Mouse (Mus musculus) midbrain, embryonic 16.5 days (tissue): ENCODE measurements around the gene Gm853. TPM values are rescaled to one million over a fixed set of nuclear protein-coding genes. Genes with fewer than 3 reads are reported as not detected.

Experiments
- ATAC-seq: fragments of 200-750 bp; cut with Nextera tagmentation; 2 replicates; pipeline ENCODE4 v1.8.0; 2017; ENCODE audit warnings: moderate TSS enrichment
- H3K27ac ChIP-seq: fragments of 300-500 bp; sonication (generic); 2 replicates; pipeline ENCODE4 v1.5.1; 2014; ENCODE audit warnings: mild to moderate bottlenecking, low read length, mixed read lengths
- H3K27me3 ChIP-seq: fragments of 300-500 bp; sonication (generic); 2 replicates; pipeline ENCODE4 v1.6.1; 2014; ENCODE audit warnings: low read depth, low read length, mixed read lengths; ENCODE audit not compliant: control insufficient read depth, insufficient read depth
- H3K36me3 ChIP-seq: fragments of 300-500 bp; sonication (generic); 2 replicates; pipeline ENCODE4 v1.6.1; 2014; ENCODE audit warnings: mild to moderate bottlenecking, low read length, moderate library complexity, mixed read lengths; ENCODE audit not compliant: control insufficient read depth, insufficient read depth
- H3K4me1 ChIP-seq: fragments of 300-500 bp; sonication (generic); 2 replicates; pipeline ENCODE4 v1.6.1; 2014; ENCODE audit warnings: mild to moderate bottlenecking, low read length, mixed read lengths; ENCODE audit not compliant: control insufficient read depth, insufficient read depth
- H3K4me2 ChIP-seq: fragments of 300-500 bp; sonication (generic); 2 replicates; pipeline ENCODE4 v1.6.1; 2014; ENCODE audit warnings: mild to moderate bottlenecking, low read length, mixed read lengths
- H3K4me3 ChIP-seq: fragments of 300-500 bp; sonication (generic); 2 replicates; pipeline ENCODE4 v1.5.1; 2014; ENCODE audit warnings: low read depth, mild to moderate bottlenecking, low read length, moderate library complexity, mixed read lengths
- H3K9ac ChIP-seq: fragments of 300-500 bp; sonication (generic); 2 replicates; pipeline ENCODE4 v1.6.1; 2014; ENCODE audit warnings: low read depth, low read length, mixed read lengths
- H3K9me3 ChIP-seq: fragments of 300-500 bp; sonication (generic); replicated peaks from 2 replicates; pipeline ENCODE4 v1.6.1; 2014; ENCODE audit warnings: mild to moderate bottlenecking, low read length, mixed read lengths; ENCODE audit not compliant: control insufficient read depth, poor library complexity, severe bottlenecking
- WGBS: fragments of 180-500 bp; shearing (Covaris S2); extraction: QIAGEN DNeasy Blood & Tissue Kit; methylation state at CpG from one replicate; pipeline ENCODE4 v1.1.7; 2014; 5-methylcytosine and 5-hydroxymethylcytosine counted together
- polyA plus RNA-seq: library from polyadenylated mRNA; unstranded; fragments of >200 nt; fragmentation: Nextera tagmentation; extraction: Ambion mirVana; gene quantifications from 2 replicates; pipeline ENCODE4 v1.2.1, GENCODE M21; 2015

Gm853 gene
- polyA plus RNA-seq, 1 experiment from 2014 or later = not detected

GRCm38 (mm10) chr4:130167321-130167720 is 54.9 kb downstream of the Gm853 start:
- peak overlapping the region; percentile 34; the same call in 1 of the 2 replicates for H3K4me2 ChIP-seq
- H3K27ac ChIP-seq = no peak overlapping the region
- H3K4me3 ChIP-seq = no peak overlapping the region
- no peaks in the 10 kb centered on the region for H3K9me3 ChIP-seq
- no peak for ATAC-seq
- H3K36me3 ChIP-seq = no peaks in the 10 kb centered on the region
- 56% methylated on average over 22 of the region's 22 CpGs for WGBS
- no peaks in the 10 kb centered on the region for H3K4me1 ChIP-seq
- peaks cover 7% of the 10 kb centered on the region for H3K27me3 ChIP-seq
- no peak overlapping the region for H3K9ac ChIP-seq

- H3K27ac ChIP-seq = no peak overlapping the region
- H3K36me3 ChIP-seq = no peaks in the 10 kb centered on the region
- no peaks in the 10 kb centered on the region for H3K4me1 ChIP-seq
- no peak for ATAC-seq
- WGBS = 84% methylated on average over 8 of the region's 8 CpGs
- no peak overlapping the region for H3K9ac ChIP-seq
- H3K9me3 ChIP-seq = no peaks in the 10 kb centered on the region
- H3K27me3 ChIP-seq = peaks cover 9% of the 10 kb centered on the region
- no peak overlapping the region for H3K4me2 ChIP-seq
- H3K4me3 ChIP-seq = no peak overlapping the region
Observed at GRCm38 (mm10) chr4:130166592-130166991, 55.6 kb downstream of the Gm853 start.

DNA sequence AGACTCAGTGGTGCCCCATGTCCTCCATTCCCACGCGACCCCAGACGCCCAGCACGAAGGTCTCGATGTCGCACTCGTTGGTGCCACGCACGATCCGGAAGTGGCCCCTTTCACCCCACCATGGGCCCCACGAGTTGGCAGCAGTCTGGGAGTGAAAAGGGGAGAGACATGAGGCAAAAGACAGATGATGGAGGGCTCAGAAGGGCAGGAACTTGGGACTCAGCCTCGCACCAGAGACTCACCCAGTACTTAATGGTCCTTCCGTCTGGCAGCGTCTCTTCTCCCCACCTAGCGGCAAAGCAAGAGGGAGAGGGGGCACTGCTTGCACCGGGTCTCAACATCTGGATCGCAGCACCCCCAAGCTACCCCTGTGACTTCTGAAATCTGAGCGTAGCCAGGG is 56.1 kb downstream of the Gm853 start:
- ATAC-seq = no peak
- 84% methylated on average over 18 of the region's 18 CpGs for WGBS

DNA sequence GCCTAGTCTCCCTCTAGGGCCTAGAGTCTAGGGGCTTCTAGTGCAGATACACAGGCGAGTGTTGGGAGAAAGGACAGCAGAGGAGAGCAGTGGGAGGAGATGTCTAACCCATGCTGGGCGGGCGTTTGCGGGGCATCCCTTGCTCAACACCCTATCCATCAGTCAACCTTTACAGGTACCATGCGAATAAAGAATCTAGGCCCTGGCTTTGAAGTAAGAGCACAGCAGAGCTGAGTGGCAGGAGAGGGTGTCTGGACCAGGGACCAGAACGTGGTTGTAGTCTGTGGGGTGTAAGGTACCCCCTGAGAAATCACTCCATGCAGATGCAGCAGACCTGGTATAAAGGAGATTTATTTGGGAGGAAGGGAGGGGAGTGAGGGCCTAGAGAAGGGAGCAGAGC is 58.1 kb downstream of the Gm853 start:
- H3K9ac ChIP-seq = no peak overlapping the region
- no peaks in the 10 kb centered on the region for H3K4me1 ChIP-seq
- H3K4me2 ChIP-seq = no peak overlapping the region
- H3K27ac ChIP-seq = no peak overlapping the region
- no peaks in the 10 kb centered on the region for H3K9me3 ChIP-seq
- peaks cover 9% of the 10 kb centered on the region for H3K27me3 ChIP-seq
- H3K4me3 ChIP-seq = no peak overlapping the region
- ATAC-seq = no peak
- 75% methylated on average over 6 of the region's 6 CpGs for WGBS
- no peaks in the 10 kb centered on the region for H3K36me3 ChIP-seq

More for the DNA sequence above, 56.1 kb downstream of the Gm853 start:
- no peak overlapping the region for H3K9ac ChIP-seq
- no peaks in the 10 kb centered on the region for H3K4me1 ChIP-seq
- H3K9me3 ChIP-seq = no peaks in the 10 kb centered on the region
- H3K36me3 ChIP-seq = no peaks in the 10 kb centered on the region
- H3K4me3 ChIP-seq = no peak overlapping the region
- H3K27ac ChIP-seq = no peak overlapping the region
- no peak overlapping the region for H3K4me2 ChIP-seq
- peaks cover 9% of the 10 kb centered on the region for H3K27me3 ChIP-seq

GRCm38 (mm10) chr4:130163391-130163861 is 58.8 kb downstream of the Gm853 start:
- Histone ChIP-seq H3K27me3 (peaks cover 9% of the 10 kb centered on the region), H3K4me3 (no peak overlapping the region; the same call in 1 of the 2 replicates)

GRCm38 (mm10) chr4:130161349-130161748 is 60.9 kb downstream of the Gm853 start:
- no peaks in the 10 kb centered on the region for H3K9me3 ChIP-seq
- peak overlapping the region; percentile 20; the same call in 1 of the 2 replicates for H3K9ac ChIP-seq
- no peak for ATAC-seq
- no peak overlapping the region for H3K4me2 ChIP-seq
- H3K27me3 ChIP-seq = peaks cover 9% of the 10 kb centered on the region
- no peak overlapping the region for H3K27ac ChIP-seq
- H3K4me3 ChIP-seq = no peak overlapping the region
- H3K4me1 ChIP-seq = no peaks in the 10 kb centered on the region
- 19% methylated on average over 4 of the region's 4 CpGs for WGBS
- H3K36me3 ChIP-seq = no peaks in the 10 kb centered on the region

More at GRCm38 (mm10) chr4:130163391-130163861, 58.8 kb downstream of the Gm853 start:
- no peaks in the 10 kb centered on the region for H3K4me1 ChIP-seq
- WGBS = 6% methylated on average over 20 of the region's 20 CpGs
- H3K9me3 ChIP-seq = no peaks in the 10 kb centered on the region
- H3K36me3 ChIP-seq = no peaks in the 10 kb centered on the region
- H3K27ac ChIP-seq = no peak overlapping the region
- H3K4me2 ChIP-seq = peak overlapping the region; percentile 21; the same call in 1 of the 2 replicates
- no peak for ATAC-seq
- H3K9ac ChIP-seq = 0 out of 2 replicates have a peak overlapping the region, but pooled peaks have one; percentile 25

Other genes starting within 250 kb of the Gm853 start
- gene Adgrb2, start 237.5 kb downstream of the Gm853 start, polyA plus RNA-seq = 15.8 and 17.0 TPM in 2 replicates
- 8.6 and 10.5 TPM in 2 replicates for gene Col16a1, start 174.6 kb downstream of the Gm853 start, polyA plus RNA-seq
- 62.1 and 62.3 TPM in 2 replicates for gene Pef1, start 119.8 kb downstream of the Gm853 start, polyA plus RNA-seq
- 3.9 and 6.6 TPM in 2 replicates for gene Hcrtr1, start 83.0 kb downstream of the Gm853 start, polyA plus RNA-seq
- 4.3 and 4.6 TPM in 2 replicates for gene Tinagl1, start 47.3 kb downstream of the Gm853 start, polyA plus RNA-seq
- 29.6 and 39.9 TPM in 2 replicates for gene Serinc2, start 56.8 kb upstream of the Gm853 start, polyA plus RNA-seq
- gene Fabp3, start 86.2 kb upstream of the Gm853 start, polyA plus RNA-seq = 257 and 308 TPM in 2 replicates
- 1.1 and 1.5 TPM in 2 replicates for gene Gm10570, start 86.3 kb upstream of the Gm853 start, polyA plus RNA-seq
- 85.9 and 91.3 TPM in 2 replicates for gene Zcchc17, start 137.5 kb upstream of the Gm853 start, polyA plus RNA-seq
- 84.2 and 94.5 TPM in 2 replicates for gene Snrnp40, start 137.7 kb upstream of the Gm853 start, polyA plus RNA-seq